Mouse (Mus musculus): ENCODE results near the gene Slc39a13.

DNA sequence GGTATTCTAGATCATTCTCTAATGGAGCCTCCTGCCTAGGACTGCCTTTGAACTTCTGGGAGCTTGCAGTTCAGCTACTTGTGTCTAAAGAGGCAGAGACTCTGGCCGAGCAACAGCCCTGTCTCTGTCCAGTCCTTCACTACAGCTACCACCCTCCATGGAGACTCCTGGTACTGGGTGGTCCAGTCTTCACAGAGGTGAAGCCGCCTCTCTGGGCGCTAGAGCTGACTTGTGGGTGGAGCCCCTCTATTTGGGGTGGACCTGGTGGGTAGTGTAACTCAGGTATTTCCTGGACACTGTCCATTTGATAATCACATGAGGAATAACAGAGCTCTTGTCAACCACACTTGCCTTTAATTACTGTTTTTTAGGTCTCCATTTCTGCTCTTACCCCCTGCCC is 50.3 kb downstream of the Slc39a13 start:
- no peak for TF ChIP-seq TAL1 (IDR thresholded peaks at IDR 0.05; ENCODE audit: low read length)
- TF ChIP-seq GATA1 (IDR thresholded peaks at IDR 0.05; ENCODE audit: low read length): no peak
